Mouse (Mus musculus): ENCODE data around the gene Gm6525.
A peak's percentile ranks its signal among the peaks of the same experiment; 100 is the strongest.

The Gm6525 gene

GRCm38 (mm10) chr3:84172406-84172805 is 1.5 kb upstream of the Gm6525 start:
- peak; percentile 48 for DNase-seq (ENCODE audit: low spot score)

DNA sequence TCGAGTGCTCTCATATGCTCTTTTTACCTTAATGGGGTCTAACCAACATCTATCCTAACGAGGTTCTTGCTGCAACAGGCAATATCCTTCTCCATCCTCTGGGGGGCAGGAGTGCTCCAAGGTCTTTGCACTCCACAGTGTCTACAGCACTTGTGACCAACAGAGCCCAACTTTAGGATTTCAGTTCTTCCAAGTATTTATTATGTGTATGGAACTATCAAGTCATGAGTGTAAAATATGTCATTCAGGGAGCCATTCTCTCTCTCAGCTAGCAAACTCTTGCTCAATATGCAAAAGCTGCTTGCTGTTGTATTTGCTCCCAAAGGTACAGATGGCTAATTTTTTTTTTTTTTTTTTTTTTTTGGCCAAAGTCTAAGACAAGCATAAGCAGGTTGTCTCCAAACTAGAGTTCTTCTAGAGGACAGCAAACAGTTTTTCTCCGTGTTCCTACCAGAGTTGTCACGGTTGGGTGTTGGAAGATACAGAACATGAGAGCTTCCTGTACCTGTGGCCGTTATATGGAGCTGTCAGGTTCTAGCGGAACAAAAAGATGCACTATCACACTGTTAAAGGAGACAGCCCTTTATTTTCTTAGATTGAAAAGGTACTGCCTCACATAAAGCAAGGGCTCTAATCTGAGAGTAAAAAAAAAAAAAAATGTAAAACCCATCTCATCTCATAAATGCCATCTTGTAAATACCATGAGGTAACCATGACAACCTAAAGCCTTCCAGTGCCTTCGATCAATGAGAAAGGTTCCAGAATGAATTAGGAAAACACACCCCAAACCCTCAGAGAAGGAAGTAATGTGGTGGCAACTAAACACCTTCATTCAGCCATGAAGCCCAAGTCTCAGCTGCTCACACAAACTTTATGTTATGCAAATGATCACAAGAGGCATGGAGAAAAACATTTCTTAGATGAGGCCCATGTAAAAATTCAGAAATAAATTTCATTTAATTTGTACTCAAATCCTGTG is 1.7 kb downstream of the Gm6525 start:
- DNase-seq (ENCODE audit: low spot score), result peak; percentile 84

GRCm38 (mm10) chr3:84177834-84178233 is 3.9 kb downstream of the Gm6525 start:
- DNase-seq (ENCODE audit: low spot score), result no peak

DNA sequence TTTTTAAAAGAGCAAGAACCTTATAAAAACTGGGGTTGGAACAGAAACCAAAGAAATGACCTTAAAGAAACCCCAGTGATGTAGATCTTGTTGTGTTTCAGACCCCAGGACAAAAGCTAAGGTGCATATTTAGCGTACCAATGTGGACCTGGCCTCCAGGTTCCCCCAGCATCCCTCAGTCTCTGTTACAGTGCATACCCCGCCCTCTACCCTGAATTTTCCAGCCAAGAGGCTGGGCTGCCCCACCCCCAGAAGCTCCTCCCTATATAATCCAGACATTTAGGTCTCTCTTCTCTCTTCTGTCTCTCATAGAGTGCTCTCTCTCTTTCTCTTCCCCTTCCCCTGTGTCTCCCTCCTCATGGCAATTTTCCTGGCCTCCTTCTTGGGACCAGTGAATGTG is 6.4 kb downstream of the Gm6525 start:
- no peak for DNase-seq (ENCODE audit: low spot score)

DNA sequence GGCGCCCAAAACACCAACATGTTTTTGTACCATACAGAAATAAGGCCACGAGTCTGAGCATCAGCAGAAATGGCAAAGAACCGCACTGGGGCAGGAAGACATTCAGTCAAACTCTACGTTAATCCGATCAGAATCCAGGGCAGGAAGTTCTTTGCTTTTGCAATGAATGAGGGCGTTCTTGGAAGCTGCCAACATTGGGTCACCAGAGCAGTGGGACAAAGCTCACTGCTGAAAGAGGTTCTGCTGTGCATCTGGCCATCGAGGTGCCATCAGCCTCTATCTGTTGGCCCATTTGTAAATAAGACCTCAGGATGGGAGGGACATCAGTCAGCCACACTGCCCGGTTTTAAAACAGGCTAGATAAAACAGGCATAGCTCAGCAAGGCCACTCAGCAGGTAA is 7.2 kb downstream of the Gm6525 start:
- no peak for DNase-seq (ENCODE audit: low spot score)

DNA sequence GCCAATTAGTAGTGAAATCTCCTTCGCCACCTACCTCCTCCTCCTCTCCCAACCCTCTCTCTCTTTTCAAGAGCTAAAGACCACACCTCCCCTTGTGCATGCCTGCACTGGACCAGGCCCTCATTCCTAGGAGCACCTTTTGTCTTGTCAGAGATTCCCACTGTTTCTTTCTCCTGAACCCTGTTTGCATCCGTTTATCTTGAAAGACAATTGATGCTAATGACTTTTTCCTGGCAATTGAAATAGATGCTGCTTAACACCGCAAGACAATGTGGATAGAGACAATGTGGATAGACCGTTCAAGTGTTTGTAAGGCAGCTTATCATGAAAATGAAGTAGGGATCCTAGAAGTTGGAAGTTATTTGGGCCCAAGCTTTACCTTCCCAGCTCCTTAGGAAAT is 7.8 kb downstream of the Gm6525 start:
- no peak for DNase-seq (ENCODE audit: low spot score)

GRCm38 (mm10) chr3:84189629-84190173 is 15.8 kb downstream of the Gm6525 start:
- no peak for DNase-seq (ENCODE audit: low spot score)

DNA sequence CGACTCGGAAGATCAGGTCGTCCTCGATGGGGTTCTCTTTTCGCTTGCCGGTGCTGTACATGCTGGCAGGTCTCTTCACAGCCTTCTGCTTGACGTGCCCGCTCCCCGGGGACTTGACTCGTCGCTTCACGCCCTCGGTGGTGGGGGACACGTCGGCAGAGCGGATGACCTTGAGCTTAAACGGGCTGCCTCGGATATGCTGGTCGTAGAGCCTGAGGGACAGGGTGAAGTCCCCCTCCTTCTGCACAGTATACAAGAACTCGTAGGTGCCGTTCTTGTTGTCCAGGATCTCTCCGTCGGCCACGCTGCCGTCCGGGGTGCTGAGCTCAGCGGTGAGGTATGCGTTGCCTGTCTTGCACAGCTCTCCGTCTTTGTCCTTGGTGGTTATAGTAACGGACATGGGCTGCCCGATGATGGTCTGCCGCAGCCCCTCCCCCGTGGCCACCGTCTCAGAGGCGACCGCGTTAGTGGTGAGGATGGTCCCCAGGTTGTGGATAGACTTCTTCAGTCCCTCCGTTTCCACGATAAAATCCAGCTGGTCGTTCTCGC is 16.7 kb downstream of the Gm6525 start:
- peak; percentile 53 for DNase-seq (ENCODE audit: low spot score)

DNA sequence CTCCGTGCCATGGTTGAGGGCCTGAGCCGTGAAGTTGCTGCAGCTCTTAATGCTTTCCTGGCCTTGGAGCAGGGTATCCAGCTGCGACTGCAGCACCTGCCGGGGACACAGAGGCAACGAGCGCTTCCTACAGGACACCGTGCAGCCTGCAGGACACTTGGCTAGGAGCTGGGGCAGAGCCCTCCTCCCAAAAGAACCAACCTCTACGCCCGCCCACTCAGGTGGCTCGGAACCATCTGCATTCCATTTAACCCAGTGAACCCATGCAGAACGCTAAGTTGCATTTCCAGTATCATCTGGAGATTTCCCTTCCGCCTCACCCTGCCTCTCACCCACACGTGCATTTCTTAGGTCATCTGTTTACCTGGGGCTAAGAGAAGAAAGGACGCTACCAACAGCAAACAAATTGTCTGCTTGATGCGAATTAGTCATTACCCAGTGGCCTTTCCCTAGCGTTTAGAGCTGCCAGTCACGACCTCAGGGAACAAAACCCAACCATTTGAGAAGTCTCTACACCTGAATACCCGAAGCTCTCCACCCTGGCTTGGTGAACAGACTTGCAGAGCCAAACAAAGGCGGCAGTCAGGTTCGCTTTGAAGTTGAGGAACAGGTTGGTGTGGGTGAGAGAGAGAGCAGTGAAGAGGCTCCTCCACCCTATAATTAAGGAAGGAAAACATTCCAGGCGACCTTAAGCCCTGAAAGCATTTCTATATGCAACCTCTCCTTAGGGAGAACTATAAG is 17.4 kb downstream of the Gm6525 start:
- no peak for DNase-seq (ENCODE audit: low spot score)

GRCm38 (mm10) chr3:84193881-84194280 is 20.0 kb downstream of the Gm6525 start:
- peak; percentile 23 for DNase-seq (ENCODE audit: low spot score)

GRCm38 (mm10) chr3:84198229-84198628 is 24.3 kb downstream of the Gm6525 start:
- DNase-seq (ENCODE audit: low spot score), result no peak

- DNase-seq (ENCODE audit: low spot score), result peak; percentile 22
These were observed 25.6 kb downstream of the Gm6525 start for GRCm38 (mm10) chr3:84199516-84199915.

DNA sequence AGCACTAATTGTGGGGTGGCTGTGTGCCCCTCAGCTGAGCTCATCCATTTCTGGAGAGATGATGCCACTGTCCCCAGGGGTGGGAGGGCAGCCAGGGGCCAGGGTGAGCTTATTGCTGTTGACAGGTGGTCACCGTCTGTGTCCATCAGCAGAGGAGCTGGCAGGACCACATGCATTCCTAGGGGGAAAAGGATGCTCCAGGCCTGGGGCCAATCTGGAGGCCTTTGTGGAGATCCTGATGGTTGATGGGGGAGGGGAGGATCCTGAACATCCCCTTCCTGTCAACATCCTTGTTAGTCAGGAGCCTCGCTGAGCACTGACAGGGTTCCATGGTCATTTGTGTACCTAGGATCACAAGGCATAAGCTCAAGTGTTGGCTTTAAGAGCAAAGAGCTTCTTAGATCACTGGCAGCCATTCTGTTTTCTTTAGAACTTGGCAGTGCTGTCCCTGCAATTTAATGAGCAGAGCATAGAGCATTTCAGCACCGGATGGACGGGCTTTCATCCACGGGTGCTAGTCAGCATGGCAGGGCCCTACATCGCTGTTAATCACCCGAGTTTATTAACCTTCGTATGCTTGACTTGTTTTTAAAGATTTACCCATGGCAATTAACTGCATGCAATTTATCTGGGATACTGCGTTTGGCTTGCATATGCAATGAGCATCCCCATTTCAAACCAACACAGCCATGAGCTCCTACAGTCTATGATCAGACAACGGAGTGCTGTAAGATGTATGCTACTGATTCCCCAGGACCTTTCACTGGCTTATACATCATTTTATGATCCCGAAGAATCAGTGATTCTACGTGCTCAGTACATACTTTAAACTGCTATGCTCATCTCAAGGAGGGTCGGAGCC is 26.9 kb downstream of the Gm6525 start:
- peak; percentile 37 for DNase-seq (ENCODE audit: low spot score)

DNA sequence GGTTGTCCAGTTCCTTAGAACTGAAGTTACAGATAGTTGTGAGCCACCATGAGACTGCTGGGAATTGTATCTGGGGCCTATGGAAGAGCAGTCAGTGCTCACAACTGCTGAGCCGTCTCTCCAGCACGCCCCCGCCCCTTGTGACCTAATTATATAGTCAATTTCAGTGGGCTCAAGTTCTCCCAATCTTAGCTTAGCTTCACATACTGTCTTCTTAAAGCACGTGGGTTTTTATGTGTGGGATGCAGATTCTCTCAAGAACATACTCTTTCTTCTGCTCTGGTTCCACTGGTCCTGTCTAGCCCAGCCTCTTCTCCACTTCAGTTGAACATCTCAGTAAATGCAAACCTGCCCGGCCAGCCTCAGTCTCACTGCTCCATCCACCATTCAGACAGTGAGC is 30.7 kb downstream of the Gm6525 start:
- DNase-seq (ENCODE audit: low spot score), result no peak

DNA sequence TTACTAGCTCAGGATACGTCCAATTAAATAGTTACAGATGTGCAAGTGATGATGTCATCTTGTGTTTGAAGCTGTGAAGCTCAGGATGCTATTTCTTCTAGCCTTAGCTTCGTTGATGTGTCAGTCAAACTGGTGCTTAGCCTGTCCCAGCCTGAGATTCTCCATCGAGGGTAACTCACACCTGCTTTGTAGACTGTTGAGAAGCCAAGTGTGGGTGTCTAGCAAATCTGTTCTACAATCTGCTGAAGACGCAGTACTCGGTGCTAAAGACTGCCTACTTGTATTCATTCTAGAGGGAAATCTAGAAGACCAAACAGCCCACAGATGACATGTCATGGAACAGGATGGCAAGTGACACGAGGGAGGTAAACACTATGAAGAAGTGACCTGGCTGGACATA is 31.7 kb downstream of the Gm6525 start:
- DNase-seq (ENCODE audit: low spot score), result no peak

GRCm38 (mm10) chr3:84206106-84206505 is 32.2 kb downstream of the Gm6525 start:
- no peak for DNase-seq (ENCODE audit: low spot score)

GRCm38 (mm10) chr3:84207366-84207765 is 33.5 kb downstream of the Gm6525 start:
- peak; percentile 8 for DNase-seq (ENCODE audit: low spot score)

GRCm38 (mm10) chr3:84208475-84208874 is 34.6 kb downstream of the Gm6525 start:
- no peak for DNase-seq (ENCODE audit: low spot score)

DNA sequence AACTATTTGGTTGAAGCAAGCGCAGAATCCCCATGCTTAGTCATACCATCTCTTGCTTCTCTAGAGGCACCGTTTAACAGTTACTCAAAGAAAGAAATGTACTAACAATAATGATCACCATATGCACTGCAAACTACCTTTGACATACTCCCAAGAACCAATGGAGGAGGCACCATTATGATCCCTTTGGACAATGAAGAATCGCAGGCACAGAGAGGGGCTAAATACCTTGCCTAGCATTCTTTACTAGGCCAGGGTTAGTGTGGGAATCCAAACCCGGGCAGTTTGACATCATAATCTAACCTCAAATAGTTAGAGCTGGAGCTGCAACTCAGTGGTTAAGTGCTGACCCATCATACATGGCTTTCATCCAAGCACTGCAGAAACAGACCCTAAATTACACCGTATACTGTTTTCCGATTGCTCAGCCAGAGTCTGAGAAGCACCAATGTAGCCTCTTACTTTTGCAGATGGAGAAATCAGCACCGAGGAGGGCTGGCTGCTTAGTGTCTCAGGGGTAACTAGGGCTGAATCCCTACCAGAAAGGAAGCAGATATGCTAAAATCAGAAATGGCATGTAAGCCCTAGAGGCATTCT is 35.1 kb downstream of the Gm6525 start:
- DNase-seq (ENCODE audit: low spot score), result peak; percentile 3

GRCm38 (mm10) chr3:84211340-84211875 is 37.5 kb downstream of the Gm6525 start:
- DNase-seq (ENCODE audit: low spot score), result peak; percentile 15

DNA sequence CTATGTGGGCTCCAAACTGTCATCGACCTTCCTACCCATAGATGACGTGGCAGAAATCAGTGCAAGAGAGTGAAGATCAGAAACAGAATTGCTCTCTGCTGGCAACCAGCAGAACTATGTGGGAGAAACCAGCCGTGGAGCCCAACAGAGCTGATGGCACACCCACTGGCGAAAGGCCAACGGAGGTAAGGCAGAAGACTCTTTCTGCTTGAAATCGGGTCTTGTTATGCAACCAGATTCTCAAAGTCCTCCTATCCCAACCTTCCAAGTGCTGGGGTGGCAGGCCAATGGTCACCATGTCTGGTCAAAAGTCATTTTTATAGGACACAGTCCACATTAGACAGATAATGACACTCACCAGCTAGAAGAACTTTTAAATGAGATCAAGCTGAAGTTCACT is 40.6 kb downstream of the Gm6525 start:
- peak; percentile 72 for DNase-seq (ENCODE audit: low spot score)
